Mouse (Mus musculus) megakaryocyte progenitor cell, adult 5-6 weeks (primary cell): ENCODE data around the gene Smg6. TPM values are rescaled to one million over a fixed set of nuclear protein-coding genes. Genes with fewer than 3 reads are reported as not detected.

Experiments used
- ATAC-seq: replicated peaks from 2 replicates; pipeline ENCODE4 v1.8.0; 2016; ENCODE audit warnings: mild to moderate bottlenecking, moderate TSS enrichment, inconsistent platforms; ENCODE audit not compliant: poor library complexity
- total RNA-seq, 2 experiments: library from RNA; stranded (forward) in 1 of 2; stranded (reverse) in 1 of 2; fragments of 157-497, 149-512 nt in 1 of 2; fragments of 200-1000 nt in 1 of 2; gene quantifications; 2 replicates each; pipeline versions ENCODE4 v1.2.3 to v1.2.4; 2015 to 2017

The Smg6 gene
- total RNA-seq, 2 experiments from 2014 or later: 23.1 to 29.5 TPM

GRCm38 (mm10) chr11:75210093-75210492, 284.5 kb downstream of the Smg6 start:
- peak; percentile 23; the same call in 1 of the 2 replicates for ATAC-seq

GRCm38 (mm10) chr11:75210755-75211154, 285.1 kb downstream of the Smg6 start:
- ATAC-seq: no peak

- no peak for ATAC-seq
Observed at GRCm38 (mm10) chr11:75212031-75212667, 286.5 kb downstream of the Smg6 start.

GRCm38 (mm10) chr11:75212876-75213275, 287.3 kb downstream of the Smg6 start:
- ATAC-seq: no peak

- ATAC-seq: no peak
Observed at GRCm38 (mm10) chr11:75213372-75214080, 287.9 kb downstream of the Smg6 start.

Other genes starting within 250 kb of the Smg6 start
- gene Pafah1b1, start 201.2 kb upstream of the Smg6 start, total RNA-seq (2015): 47.4 and 49.4 TPM in 2 replicates
- 49.0 and 51.1 TPM in 2 replicates for gene Pafah1b1, start 201.2 kb upstream of the Smg6 start, total RNA-seq (2017)
- gene Mettl16, start 155.0 kb upstream of the Smg6 start, total RNA-seq (2015): 13.9 and 14.3 TPM in 2 replicates
- gene Mettl16, start 155.0 kb upstream of the Smg6 start, total RNA-seq (2017): 36.2 and 45.6 TPM in 2 replicates
- gene Mnt, start 94.9 kb upstream of the Smg6 start, total RNA-seq (2015): 13.1 and 15.0 TPM in 2 replicates
- gene Mnt, start 94.9 kb upstream of the Smg6 start, total RNA-seq (2017): 2.7 and 3.2 TPM in 2 replicates
- 4.1 and 4.5 TPM in 2 replicates for gene Sgsm2, start 28.8 kb upstream of the Smg6 start, total RNA-seq (2015)
- gene Sgsm2, start 28.8 kb upstream of the Smg6 start, total RNA-seq (2017): 3.7 and 6.9 TPM in 2 replicates
- 43.2 and 50.0 TPM in 2 replicates for gene Tsr1, start 27.8 kb upstream of the Smg6 start, total RNA-seq (2015)
- 67.8 and 96.1 TPM in 2 replicates for gene Tsr1, start 27.8 kb upstream of the Smg6 start, total RNA-seq (2017)
- gene Srr, start 125 bp downstream of the Smg6 start, total RNA-seq (2015): 5.8 and 6.3 TPM in 2 replicates
- 4.4 and 6.1 TPM in 2 replicates for gene Srr, start 125 bp downstream of the Smg6 start, total RNA-seq (2017)
- 0.02 TPM in 1 of 2 replicates, not detected in the other for gene Hic1, start 243.7 kb downstream of the Smg6 start, total RNA-seq (2015)
- gene Hic1, start 243.7 kb downstream of the Smg6 start, total RNA-seq (2017): not detected in 2 replicates